Mouse (Mus musculus) right cerebral cortex, postnatal 36 days (tissue): Measurements from ENCODE around the gene Maml3.

Source experiments
- DNase-seq, 2 experiments: peaks; one replicate each; pipeline ENCODE4 v3.0.0; 2022; ENCODE audit warnings: low spot score in 2 of 2, mixed read lengths in 1 of 2

Maml3 gene

DNA sequence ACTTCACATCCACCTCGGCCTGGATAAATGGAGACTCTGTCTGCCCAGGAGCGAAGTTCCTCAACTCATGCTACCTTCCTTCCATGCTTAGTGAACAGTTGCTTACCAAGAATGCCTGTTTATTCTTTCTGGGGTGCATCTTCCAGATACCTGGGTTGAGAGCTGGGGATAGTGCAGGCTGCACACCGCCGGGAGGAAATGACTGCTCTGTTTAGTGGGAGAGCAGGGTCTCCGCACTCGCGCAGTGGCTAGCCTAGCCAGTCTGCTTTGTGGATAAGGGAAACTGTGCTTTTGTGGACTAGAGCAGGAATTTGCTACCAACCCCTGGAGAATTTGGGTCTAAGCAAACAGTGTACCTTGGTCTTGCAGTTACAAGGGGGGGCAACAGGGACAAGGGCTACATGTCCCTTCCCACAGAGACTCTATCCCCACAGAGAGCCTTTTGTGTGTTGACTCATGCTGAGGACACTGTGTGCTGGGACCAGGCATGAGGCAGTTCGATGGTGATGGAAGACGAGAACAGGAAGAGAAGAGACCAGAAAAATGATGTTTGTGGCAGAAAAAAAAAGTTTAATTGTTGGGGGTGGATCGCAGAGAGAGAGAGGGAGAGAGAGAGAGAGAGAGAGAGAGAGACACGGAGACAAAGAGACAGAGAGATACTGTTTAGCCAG lies 442.9 kb downstream of the Maml3 start:
- DNase-seq, result no peak

DNA sequence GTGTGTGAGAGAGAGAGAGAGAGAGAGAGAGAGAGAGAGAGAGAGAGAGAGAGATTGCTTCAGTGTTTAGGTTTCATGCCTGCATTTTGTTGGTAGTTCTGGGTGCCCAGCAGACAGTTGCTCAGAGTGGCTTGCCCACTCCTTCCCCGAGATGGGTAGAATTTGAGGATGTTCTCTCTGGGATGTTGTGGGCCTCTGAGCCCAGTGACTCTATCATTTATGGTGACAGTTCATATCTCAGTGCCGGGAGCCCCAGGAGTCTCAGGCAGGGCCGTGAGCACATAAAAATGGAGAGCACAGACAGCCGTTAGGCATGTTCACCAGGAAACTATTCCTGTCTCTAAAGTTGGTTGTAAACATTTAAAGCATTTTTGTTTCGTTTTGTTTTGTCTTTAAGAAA lies 443.5 kb downstream of the Maml3 start:
- no peak for DNase-seq

DNA sequence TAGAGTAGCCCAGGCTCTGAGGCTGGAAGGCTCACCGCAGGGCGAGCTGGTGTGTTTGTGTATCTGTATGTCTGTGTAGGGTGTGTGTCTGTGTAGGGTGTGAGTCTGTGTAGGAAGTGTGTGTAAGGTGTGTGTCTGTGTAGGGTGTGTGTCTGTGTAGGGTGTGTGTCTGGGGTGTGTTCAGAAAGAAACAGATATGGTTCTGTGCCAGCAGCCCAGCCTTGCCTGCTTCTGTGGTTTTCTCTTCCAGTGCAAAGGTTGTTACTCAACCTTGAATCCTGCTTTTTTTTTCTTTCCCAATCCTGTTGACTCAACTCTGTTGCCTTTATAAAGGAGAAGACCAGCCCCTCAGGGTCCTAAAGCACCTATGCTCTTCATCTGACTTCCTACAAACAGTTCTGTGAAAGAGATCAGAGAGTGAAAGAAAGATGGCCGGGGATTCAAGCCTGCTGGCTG lies 444.0 kb downstream of the Maml3 start:
- no peak for DNase-seq

DNA sequence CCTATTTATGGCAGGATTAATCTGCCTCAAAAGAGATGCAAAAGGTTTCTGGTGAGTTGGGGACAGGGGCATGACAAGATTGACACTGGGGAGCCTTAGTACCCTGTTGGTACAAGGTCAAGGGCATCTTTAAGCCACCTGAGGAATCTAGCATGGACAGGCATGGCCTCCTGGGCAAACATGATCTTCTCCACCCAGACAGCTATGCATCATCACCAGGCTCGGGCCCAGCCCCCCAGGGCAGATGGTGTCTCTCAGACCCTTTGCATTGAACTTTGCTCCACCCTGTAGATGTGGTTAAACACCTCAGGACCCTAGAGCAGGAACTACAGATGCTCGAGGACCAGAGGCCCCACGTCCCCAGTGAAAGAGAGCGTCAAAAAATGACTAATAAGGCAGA lies 444.8 kb downstream of the Maml3 start, which contains the start of gene Mgst2:
TSS of gene Mgst2 (plus strand) at position 301 of the 400 bp plus-strand sequence.
- DNase-seq, result no peak

GRCm38 (mm10) chr3:51659415-51659814 lies 445.5 kb downstream of the Maml3 start:
- DNase-seq, result no peak

DNA sequence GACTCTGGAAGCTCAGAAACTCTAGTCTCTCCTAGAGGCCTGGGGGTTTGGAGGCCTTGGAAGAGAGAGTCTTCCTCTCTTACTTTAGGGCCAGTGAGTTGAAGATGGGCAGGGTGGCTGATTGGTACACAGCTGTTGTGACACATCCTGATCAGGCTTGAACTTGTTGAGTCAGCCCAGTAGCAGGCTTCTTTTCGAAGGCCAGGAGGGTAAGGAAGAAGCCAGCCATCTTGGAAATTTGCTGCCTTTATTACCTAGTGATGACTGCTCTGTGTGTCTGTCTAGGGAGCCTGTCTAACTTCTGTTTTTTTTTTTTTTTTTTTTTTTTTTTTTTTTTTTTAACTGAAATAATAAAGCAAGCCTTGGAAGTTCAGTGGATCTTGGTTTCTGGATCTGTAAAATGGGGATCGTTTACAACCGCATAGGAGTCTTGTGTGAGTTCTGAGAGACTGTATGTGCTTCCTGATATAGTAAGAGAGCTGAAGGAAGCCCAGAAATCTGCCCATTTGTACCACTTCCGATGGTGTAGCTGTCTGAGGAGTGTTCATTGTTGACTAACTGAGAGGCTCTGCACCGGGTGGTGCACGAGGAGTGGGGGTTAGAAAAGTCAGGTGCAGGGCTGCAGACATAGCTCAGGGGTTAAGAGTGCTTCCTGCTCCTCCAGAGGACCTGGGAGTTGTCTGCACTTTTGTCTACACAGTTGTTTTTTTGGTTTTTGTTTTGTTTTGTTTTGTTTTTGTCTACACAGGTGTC lies 450.4 kb downstream of the Maml3 start:
- DNase-seq, result no peak

DNA sequence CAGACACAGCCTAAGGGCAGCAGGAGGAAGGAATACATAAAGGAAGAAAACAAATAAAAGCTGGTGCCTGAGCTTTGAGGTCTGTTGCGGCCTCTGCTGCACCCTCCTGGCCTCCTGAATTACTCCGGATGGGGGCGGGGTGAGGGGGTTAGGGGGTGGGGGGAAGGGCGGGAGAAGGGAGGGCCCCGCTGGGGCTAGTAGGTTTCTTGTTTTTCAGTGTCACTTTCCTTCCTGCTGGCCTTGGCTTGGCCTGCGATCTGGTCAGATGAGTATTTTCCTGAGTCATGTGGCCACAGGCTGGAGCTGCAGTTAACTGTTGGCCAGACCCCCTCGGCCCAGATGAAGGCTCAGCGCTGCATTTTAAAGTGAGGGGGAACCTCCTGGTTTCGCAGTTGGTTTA lies 452.2 kb downstream of the Maml3 start:
- no peak for DNase-seq

DNA sequence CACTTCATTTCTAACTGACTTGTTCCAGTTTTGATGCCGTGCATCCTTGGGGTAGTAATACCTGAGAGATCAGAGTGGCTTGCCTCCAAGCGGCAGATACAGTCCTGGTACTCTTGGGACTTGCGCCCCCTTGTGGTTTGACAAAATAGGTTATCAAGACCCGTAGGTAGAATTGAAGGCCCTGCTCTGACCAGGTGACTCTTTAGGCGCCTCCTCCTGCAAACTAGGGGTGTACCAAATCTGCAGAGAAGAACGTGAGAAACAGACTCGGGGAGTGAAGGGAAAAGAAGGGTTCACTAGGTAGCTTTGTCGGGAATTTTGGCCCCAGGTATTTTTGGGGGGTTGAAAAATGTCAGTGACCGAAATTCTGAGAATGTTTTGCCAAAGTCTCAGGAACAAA lies 452.6 kb downstream of the Maml3 start:
- DNase-seq, result peak; percentile 56 to 65

DNA sequence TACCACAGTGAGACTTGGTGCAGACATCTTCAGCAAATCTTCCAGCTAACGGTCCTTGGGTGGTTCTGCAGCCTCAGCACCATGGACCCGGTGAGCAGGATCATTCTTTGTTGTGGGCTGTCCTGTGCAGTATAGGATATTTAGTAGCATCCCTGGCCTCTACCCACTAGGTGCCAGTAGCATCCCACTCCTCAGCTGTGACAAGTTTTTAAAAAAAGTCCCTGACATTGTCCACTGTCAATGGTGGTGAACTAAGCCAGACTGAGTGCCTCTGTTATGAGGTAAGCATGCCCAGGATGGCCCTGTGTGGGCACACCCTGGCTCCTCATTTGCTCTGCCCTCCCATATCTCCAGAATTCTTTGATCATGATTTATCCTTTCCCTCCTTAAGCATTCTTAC lies 453.7 kb downstream of the Maml3 start:
- DNase-seq, result no peak

- no peak for DNase-seq
These were observed 454.9 kb downstream of the Maml3 start for GRCm38 (mm10) chr3:51649986-51650385.

GRCm38 (mm10) chr3:51649426-51649825 lies 455.4 kb downstream of the Maml3 start:
- no peak for DNase-seq

DNA sequence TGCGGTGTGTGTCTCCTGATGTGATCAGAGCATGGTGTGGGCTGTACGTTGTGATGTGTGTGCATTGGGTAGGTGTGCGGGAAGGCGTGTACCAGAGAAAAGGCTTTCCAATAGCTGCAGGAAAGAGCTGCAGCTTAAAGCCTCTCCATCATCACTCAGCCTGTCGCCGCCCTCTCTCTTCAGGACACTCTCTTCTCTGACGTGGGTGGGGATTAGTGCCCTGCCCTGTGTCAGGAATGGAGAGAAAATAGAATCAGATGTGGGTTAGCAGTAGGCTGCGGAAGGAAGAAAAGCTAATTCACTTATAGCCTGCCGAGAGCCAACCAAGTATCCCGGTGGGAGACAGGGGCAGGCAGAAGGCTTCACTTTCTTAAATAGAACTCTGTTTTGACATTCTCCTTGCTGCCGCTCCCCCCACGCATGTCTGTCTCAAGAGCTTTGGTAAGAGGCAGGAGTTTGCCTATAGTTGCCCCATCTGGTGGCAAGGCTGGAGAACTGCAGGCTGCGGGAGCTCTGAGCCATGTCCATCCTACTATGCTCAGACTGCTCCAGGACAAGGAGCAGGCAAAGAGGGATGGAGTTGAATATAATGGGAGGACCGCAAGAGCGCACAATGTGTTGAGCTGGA lies 456.7 kb downstream of the Maml3 start:
- DNase-seq, result peak; percentile 57 to 74

GRCm38 (mm10) chr3:51647356-51647755 lies 457.5 kb downstream of the Maml3 start:
- DNase-seq, result no peak

- DNase-seq, result no peak
These were observed 458.6 kb downstream of the Maml3 start for GRCm38 (mm10) chr3:51646301-51646700.

GRCm38 (mm10) chr3:51645484-51645883 lies 459.4 kb downstream of the Maml3 start:
- DNase-seq, result no peak

GRCm38 (mm10) chr3:51638260-51638659 lies 466.6 kb downstream of the Maml3 start:
- no peak for DNase-seq

GRCm38 (mm10) chr3:51637326-51637725 lies 467.6 kb downstream of the Maml3 start:
- no peak for DNase-seq

GRCm38 (mm10) chr3:51636700-51637099 lies 468.2 kb downstream of the Maml3 start:
- DNase-seq, result no peak

DNA sequence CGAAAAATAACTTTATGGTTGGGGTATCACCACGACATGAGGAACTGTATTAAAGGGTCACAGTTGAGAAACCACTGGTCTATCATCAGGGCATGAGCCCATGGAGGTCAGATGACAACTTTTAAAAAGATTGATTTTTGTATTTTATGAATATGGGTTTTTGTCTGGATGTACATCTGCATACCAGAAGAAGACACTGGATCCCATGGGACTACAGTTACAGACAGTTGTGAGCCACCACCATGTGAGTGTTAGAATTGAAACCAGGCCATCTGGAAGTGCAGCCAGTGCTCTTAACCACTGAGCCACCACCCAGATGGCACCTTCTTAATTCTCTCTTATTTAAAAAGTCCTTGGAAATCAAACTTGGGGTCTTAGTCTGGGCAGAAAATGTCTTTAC lies 468.9 kb downstream of the Maml3 start:
- DNase-seq, result no peak
